Mouse (Mus musculus) MEL (cell line): ENCODE data around the gene 6030408B16Rik.

ENCODE experiments used
- CTCF ChIP-seq, 3 experiments: IDR thresholded peaks in 2 of 3; conservative IDR thresholded peaks in 1 of 3; 2 replicates each; pipeline ENCODE4 v1.5.1; 2011 to 2012; ENCODE audit warnings: low read length in 3 of 3, low read depth in 2 of 3, mild to moderate bottlenecking in 2 of 3, improper control_type of control experiment in 1 of 3, inconsistent platforms in 1 of 3, mixed read lengths in 1 of 3, moderate library complexity in 1 of 3; ENCODE audit not compliant: control insufficient read depth in 1 of 3, insufficient read depth in 1 of 3, poor library complexity in 1 of 3, severe bottlenecking in 1 of 3
- HCFC1 ChIP-seq: IDR thresholded peaks from 2 replicates; pipeline ENCODE4 v1.6.1; 2012; ENCODE audit warnings: low read depth, mild to moderate bottlenecking, inconsistent platforms, low read length, improper control_type of control experiment, moderate library complexity
- NELFE ChIP-seq: IDR thresholded peaks from 2 replicates; pipeline ENCODE4 v1.6.1; 2011; ENCODE audit warnings: low read depth, low read length, improper control_type of control experiment
- NRF1 ChIP-seq: IDR thresholded peaks from 2 replicates; pipeline ENCODE4 v1.6.1; 2014; ENCODE audit warnings: low read depth, mild to moderate bottlenecking, inconsistent platforms, low read length, improper control_type of control experiment, moderate library complexity; ENCODE audit not compliant: poor library complexity, insufficient read depth, severe bottlenecking
- POLR2A ChIP-seq, 2 experiments: IDR thresholded peaks; 2 replicates each; pipeline ENCODE4 v1.6.1; 2011 to 2012; ENCODE audit warnings: low read length in 2 of 2, mild to moderate bottlenecking in 2 of 2, control low read depth in 1 of 2, improper control_type of control experiment in 1 of 2, low read depth in 1 of 2, moderate library complexity in 1 of 2; ENCODE audit not compliant: control insufficient read depth in 1 of 2, insufficient read depth in 1 of 2, poor library complexity in 1 of 2
- RCOR1 ChIP-seq: IDR thresholded peaks from 2 replicates; pipeline ENCODE4 v1.6.1; 2012; ENCODE audit warnings: low read depth, mild to moderate bottlenecking, inconsistent platforms, low read length, improper control_type of control experiment

DNA sequence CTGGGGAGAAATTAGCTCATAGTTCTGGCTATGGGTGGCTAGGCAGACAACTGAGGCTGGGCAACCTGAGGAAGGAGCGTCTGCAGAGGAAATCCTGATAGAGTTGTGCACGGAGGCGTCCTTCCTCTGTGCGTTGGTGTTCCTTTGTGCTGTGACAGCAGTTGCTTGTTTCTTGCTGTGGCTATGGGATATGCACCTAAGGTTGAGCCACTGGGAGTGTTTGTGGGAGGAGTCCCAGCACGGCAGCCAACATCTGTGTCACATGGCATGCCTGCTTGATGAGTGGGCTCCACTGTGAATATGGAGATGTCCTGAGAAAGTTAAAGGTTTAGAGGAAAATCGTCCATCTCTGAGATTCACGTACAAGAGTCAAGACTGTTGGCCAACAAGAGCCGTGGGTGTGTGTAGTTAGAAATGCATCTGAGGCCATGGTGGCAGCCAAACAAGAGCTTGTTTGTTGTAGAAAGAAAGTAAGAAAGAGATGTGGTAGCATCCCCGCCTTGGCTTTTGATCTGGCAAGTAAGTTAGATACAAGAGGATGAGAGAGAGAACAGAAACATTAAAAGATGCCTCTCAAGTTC, 42.7 kb upstream of the 6030408B16Rik start:
- TF ChIP-seq CTCF (IDR thresholded peaks at IDR 0.05 in 2 of 3, conservative IDR thresholded peaks at IDR 0.05 in 1 of 3; ENCODE audit: control insufficient read depth in 1 of 3, insufficient read depth in 1 of 3, low read depth in 2 of 3, low read length in 3 of 3, poor library complexity in 1 of 3, severe bottlenecking in 1 of 3) (no peak), NRF1 (no peak), HCFC1 (no peak), NELFE (no peak), POLR2A (IDR thresholded peaks at IDR 0.05; ENCODE audit: control insufficient read depth in 1 of 2, insufficient read depth in 1 of 2, low read depth in 1 of 2, low read length in 2 of 2, poor library complexity in 1 of 2) (no peak), RCOR1 (no peak)
